Mouse (Mus musculus) E14TG2a.4 (cell line): ENCODE results near the gene Esp38.
"Not testable (repeated sequence)": the region's sequence is repeated elsewhere in the genome, so short reads cannot be mapped to it uniquely, and the experiment has no call there.

Experiments
- CTCF ChIP-seq: conservative IDR thresholded peaks from 2 replicates; pipeline ENCODE4 v1.5.1; 2014; ENCODE audit warnings: low read length
- POU5F1 ChIP-seq: IDR thresholded peaks from 2 replicates; pipeline ENCODE4 v1.6.1; 2014; ENCODE audit warnings: low read length, borderline replicate concordance

DNA sequence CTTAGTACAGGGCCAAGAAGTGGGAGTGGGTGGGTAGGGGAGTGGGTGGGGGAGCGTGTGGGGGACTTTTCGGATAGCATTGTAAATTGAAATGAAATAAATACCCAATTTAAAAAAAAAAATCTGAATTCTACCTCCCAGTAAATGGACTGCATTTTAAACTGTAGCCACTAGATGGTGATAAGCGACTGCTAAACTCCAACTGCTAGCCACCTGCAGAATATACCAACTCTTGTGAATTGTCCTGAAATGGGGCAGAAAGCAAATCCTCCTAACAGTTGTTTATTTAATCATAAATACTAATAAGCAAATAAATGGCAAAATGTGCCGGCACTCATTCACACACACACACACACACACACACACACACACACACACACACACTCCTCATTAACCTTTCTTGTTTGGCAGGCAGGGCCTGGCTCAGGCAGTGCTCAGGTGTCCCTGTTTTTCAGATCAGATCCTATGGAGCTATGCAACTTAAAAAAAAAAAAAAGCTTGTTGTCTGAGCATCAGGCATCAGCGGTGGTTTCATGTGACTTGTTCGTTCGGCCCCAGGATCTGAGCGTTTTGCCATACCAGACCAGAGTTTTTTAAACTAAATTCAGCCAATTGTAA, 47.3 kb upstream of the Esp38 start:
- TF ChIP-seq CTCF = 0 out of 2 replicates have a peak, but pooled peaks have one; percentile 8
- not testable (repeated sequence) for TF ChIP-seq POU5F1
